Mouse (Mus musculus) MEL-GATA-1-ER (cell line): ENCODE data around the gene Catspere2.
"Not testable (repeated sequence)": the region's sequence is repeated elsewhere in the genome, so short reads cannot be mapped to it uniquely, and the experiment has no call there.

Experiments
- DNase-seq: peaks from one replicate; pipeline ENCODE4 v3.0.0-alpha.2; 2012; ENCODE audit warnings: low read depth; ENCODE audit errors: extremely low read depth

The Catspere2 gene

DNA sequence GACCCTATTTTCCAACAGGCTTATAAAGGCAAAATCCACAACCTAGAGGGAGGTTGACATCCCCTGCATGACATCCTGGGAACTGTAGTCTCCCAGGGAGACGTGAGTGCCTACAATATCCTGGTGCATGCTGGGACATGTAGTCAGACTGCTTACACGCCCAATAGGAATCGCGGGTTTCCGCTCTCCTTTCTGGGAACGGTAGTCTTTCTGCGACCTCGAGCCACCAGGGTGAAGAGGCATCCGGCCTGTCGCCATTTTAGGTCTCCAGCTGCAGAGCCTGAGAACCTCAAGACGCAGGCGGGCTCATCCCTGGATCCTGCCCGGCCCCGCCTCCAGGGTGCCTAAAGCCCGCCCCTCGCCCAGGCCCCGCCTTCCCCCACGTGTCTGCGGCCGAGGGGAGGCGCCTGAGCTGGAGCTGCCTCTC, at the start of gene Catspere2:
TSS of gene Catspere2 (plus strand) at position 400 of the 427 bp plus-strand sequence.
- peak; percentile 90 for DNase-seq

DNA sequence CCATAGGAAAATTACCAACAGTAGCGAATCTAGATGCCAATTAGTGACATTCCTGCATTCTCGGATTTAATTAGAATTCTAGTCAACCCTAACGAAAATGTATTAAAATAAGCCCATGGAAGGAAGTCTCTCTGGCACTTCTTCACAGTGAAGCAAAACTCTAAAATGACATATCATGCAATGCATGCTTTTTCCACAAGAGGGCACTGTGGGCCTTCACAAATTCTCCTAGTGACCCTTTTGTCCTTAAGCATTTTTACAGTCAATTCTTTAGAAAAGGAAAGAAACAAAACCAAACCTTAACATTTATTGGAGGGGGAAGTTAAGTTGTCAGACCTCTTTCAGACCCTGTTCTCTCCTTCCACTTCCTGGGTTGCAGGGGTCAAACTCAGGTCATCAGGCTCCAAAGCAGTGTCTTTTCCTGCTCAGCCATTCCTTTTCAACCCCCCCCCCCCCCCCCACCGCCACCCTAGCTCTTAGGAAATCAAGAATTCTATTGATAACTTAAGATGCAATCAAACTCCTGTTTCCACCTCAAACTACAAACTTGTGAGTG, 42.7 kb upstream of the Catspere2 start:
- DNase-seq = not testable (repeated sequence)

DNA sequence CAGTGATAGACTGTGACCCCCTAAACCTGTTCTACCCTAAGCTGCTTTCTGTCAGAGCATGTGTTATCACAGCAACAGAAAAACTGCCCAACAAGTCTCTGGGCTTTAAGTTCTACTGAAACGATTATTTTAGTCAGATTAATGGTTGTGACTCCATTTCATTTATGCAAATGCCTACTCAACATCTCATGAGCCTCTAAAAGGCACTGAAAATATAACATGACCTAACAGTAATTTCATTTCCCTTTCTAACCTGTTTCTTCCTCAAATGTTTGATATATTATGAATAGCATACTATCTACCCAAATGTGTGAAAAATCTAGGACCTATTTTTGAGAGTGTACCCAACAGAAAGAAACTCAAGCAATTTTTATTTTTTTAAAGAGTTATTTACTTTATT, 1.9 kb upstream of the Catspere2 start:
- no peak for DNase-seq

DNA sequence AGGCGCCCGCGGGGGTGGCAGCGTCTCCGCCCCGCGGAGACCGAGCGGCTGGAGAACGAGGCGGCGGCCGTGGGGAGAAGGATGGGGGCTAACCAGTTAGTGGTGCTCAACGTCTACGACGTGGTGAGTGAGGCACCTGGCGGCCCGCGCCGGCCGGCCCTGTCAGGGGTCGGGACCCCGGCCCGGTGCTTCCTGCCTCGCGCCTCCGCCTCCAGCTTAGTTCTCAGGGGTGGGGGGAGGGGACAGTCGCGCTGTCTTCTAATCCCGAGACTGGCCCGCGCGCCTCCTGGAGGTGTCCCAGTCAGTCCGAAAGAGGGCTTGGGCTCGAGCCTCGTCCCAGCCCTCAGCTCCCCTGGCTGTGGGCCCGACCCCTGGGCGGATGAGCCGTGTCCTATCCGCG, 359 bp downstream of the Catspere2 start:
- not testable (repeated sequence) for DNase-seq

DNA sequence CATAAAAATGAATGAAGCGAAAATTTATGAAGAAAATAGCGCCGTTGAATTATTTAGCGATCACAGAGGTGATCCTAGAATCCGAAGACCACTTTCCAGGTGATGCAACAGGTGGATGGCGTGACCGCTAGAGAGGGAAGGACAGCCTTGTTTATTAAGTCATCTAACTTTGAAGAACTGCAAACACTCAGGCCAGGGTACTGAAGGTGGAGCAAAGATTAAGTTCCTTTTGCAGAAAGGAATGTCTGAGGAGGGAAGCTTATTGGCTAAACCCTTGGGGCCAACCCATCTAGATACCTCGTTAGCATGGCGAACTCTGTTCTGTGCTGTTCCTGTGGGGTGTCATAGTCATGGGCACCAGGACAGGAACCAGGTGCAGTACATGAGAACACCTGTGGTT, 983 bp downstream of the Catspere2 start:
- DNase-seq = no peak

DNA sequence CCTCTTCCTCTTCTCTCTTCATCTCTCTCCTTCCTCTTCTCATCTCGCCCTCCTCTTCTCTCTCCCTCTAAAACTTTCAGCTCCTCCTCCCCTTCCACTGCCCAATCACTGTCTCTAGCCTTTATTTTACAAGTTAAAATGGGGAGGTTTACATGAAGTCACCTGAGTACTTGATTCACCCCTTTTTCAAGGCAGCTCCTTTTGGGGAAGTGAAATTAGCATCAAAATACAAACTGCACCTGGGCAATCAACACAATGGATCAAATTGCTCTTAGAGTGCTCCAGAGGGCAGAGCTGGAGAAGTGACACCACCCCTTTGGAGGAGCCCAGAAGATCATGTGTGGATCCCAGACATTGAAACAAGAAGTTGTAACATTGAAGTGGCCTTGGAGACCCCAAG, 4.3 kb downstream of the Catspere2 start:
- DNase-seq = not testable (repeated sequence)

DNA sequence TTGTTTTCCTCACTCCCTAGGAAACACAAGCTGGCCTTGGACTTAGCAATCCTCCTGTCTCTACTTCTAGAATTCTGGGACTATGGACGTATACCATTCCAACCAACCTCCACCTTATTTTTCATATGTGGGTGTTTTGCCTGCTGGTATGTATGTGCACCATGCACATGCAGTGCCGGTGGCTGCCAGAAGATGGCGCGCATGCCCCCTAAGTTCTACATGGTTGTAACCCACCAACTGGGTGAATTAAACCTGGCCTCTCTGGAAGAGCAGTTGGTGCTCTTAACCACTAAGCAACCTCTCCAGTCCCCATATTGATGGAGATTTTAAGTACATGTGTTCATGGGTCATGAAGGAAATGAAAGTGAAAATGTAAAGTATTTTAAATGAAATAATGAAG, 89.6 kb downstream of the Catspere2 start:
- DNase-seq = peak; percentile 18

DNA sequence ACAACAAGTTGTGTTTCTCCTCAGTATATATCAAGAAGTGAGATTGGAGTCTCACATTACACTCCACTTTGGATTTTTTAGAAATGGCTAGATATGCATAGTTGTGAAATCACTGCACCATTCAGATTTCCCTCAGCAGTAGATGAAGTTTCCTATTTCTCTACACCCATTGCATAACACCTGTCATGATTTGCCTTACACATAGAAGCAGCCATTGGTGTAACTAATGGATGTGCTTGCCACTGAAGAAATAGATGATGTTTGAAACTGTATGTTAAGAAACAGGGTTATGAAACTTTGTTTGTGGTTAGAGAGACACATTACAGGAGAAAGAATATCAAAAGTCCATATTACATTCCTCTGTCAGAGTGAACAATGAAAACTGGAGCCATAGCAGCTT, 114.6 kb downstream of the Catspere2 start:
- DNase-seq = not testable (repeated sequence)

DNA sequence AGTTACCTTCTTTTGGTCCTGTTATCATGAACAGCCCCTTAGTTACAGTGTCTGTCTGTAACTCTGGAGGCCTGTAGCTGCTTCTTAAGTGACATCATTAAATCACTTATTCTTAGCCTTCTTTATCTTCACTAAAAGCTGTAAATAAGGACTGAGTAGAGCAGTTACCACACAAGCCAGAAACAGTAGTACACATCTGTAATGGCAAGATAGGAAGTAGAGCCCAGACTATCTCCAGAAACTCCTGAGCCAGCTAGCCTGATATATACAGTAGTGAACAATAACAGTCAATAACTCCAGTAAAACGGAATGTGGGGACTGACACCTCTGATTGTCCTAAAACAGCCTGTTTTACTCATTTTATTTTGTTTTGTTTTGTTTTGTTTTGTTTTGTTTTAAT, 125.3 kb downstream of the Catspere2 start:
- not testable (repeated sequence) for DNase-seq

DNA sequence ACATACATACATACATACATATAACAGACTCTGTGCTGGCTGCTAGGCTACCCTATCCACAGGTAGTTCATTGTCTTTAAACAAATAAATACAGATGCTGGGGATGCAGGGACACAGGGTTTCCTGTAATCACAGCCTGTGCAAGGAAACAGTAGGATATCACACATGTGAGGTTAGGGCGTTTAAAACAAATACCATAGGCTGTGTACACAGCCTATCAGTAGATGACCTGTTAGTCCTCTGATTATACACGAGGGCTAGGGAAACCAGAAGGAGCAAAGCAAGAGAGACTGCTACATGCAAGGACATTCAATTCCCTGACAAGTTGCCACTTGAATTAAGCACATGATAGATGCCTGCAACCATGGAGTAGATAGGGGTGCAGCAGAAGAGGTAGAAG, 139.0 kb downstream of the Catspere2 start:
- not testable (repeated sequence) for DNase-seq

DNA sequence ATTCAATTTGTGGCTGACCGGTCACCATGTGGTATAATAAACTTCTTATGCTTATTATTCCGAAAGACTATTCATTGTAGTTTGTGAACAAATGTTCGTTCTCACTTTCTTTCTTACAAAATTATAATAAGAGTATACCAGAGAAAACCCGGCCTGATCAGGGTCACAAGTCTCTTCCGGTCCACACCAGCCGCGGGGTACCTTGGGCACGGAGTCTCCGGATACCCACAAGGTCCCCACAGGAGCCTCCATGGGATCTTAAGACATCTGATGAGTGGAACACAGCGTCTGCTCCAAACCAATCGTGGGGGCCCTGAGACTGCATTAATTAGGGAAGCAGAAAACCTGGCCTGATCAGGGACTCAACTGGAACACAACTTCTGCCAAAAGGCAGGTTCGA, 151.1 kb downstream of the Catspere2 start:
- DNase-seq = no peak

DNA sequence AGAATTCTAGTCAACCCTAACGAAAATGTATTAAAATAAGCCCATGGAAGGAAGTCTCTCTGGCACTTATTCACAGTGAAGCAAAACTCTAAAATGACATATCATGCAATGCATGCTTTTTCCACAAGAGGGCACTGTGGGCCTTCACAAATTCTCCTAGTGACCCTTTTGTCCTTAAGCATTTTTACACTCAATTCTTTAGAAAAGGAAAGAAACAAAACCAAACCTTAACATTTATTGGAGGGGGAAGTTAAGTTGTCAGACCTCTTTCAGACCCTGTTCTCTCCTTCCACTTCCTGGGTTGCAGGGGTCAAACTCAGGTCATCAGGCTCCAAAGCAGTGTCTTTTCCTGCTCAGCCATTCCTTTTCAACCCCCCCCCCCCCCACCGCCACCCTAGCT, 163.3 kb downstream of the Catspere2 start:
- peak; percentile 6 for DNase-seq

DNA sequence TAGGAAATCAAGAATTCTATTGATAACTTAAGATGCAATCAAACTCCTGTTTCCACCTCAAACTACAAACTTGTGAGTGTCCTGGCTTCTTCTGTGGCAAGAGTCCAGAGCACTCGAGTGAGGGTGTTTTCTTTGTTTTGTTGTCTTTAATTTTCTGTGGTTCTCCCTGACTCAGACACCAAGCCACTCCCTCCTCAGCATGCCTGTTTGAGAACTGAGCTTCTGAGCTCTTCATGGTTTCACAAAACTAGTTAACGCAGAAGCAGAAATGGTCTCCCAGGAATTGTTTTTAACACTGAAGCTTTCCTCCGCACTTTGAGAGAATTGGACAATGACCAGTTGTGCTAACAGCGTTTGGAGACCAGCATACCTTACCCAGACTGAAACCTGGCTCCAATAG, 163.7 kb downstream of the Catspere2 start:
- not testable (repeated sequence) for DNase-seq

DNA sequence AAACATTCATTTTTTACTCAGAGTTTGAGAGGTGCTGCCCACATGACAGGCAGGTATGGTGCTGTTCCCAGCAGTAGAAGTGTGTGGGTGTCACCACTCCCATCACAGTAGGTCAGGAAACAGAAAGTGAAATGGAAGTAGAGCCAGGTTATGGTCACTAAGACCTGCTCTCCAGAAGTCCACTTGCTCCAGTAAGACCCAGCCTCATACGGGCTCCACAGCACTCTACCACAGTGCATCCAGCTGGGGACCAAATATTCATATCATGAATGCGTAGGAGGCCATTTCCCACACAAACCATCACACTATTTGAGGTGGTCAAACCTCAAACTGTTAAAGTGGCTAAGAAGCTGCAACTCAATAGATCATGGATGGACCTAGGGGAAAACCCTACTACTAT, 199.0 kb downstream of the Catspere2 start:
- DNase-seq = no peak

DNA sequence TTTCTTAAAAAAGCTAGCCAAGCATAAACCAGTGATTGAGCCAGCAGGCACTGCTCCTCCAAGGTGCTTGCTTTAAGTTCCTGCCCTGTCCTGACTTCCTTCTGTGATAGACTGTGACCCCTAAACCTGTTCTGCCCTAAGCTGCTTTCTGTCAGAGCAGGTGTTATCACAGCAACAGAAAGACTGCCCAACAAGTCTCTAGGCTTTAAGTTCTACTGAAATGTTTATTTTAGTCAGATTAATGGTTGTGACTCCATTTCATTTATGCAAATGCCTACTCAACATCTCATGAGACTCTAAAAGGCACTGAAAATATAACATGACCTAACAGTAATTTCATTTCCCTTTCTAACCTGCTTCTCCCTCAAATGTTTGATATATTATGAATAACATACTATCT, 202.4 kb downstream of the Catspere2 start:
- no peak for DNase-seq

DNA sequence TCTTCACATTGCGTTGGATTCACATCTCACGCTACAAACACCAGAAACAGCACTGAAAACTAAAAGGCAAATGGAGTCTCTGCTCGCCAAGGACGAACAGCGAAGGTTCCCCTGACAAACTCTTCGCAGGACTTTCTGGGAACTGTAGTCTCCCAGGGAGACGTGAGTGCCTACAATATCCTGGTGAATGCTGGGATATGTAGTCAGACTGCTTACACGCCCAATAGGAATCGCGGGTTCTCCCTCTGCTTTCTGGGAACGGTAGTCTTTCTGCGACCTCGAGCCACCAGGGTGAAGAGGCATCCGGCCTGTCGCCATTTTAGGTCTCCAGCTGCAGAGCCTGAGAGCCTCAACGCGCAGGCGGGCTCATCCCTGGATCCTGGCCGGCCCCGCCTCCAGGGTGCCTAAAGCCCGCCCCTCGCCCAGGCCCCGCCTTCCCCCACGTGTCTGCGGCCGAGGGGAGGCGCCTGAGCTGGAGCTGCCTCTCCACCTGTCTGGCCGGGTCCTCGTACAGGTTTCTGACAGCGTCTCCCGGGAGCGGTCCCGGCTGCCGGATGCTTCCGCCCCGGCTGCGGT, 204.1 kb downstream of the Catspere2 start, which contains the start of gene Desi2:
TSS of gene Desi2 (plus strand) at position 202 of the 576 bp plus-strand sequence.
- peak; percentile 97 for DNase-seq

DNA sequence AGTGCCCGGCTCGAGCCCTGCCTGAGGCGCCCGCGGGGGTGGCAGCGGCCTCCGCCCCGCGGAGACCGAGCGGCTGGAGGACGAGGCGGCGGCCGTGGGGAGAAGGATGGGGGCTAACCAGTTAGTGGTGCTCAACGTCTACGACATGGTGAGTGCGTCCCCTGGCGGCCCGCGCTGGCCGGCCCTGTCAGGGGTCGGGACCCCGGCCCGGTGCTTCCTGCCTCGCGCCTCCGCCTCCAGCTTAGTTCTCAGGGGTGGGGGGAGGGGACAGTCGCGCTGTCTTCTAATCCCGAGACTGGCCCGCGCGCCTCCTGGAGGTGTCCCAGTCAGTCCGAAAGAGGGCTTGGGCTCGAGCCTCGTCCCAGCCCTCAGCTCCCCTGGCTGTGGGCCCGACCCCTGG, 204.6 kb downstream of the Catspere2 start:
- DNase-seq = not testable (repeated sequence)

DNA sequence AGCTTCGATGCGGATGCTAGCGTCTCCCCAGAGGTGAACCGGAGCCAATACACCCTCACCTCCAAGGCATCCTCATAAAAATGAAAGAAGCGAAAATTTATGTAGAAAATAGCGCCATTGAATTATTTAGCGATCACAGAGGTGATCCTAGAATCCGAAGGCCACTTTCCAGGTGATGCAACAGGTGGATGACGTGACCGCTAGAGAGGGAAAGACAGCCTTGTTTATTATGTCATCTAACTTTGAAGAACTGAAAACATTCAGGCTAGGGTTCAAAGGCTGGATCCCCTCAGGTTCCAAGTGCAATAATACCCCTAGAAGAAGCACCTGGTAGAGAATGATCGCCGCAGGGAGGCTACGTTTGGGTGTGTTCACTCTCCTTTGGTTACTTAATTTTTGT, 205.2 kb downstream of the Catspere2 start:
- DNase-seq = no peak

DNA sequence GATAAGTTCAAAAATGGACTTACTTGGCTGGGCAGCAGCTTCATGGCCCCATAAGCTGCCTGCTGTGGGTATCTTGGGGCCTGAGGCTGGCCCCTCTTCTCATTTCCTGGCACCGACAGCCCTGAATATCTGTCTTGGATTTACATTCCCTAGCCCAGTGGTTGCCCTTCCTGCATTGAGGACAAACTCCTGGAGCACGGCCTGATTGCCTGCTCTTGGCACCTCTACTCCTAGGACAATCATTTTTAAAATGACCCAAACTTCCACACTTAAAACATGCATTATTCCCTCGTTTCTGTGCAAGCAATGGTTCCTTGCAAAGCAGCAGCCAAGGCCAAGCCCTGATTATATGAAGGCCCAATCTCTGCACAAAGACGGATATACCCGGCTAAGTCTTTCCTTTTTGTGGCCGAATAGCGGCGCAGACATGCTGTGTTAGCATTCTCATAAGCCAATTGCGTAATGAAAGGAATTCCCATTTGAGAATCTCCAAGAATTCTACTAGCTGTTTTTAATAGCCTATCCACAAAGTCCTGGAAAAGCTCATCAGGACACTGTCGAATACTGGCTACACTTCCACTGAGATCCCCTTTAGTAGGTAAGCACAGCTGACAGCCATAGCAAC, 222.6 kb downstream of the Catspere2 start:
- no peak for DNase-seq

DNA sequence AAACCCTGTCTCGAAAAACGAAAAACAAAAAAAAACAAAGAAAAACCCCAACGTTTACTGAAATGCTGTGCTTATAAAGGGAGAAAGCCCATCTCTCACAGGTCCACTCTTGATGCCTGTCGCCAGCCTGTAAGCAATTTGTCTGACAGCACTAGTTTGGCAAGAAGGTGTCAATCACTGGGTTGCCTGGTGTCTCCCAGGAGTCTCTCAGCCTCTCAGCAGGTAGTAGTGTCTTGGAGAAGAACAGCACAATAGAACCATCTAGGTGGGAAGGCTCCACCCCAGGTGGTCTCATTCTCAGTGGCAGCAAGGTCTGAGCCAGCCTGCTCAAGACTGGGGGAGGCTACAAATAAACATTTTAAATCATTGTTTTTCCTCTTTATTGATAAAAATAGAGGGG, 224.6 kb downstream of the Catspere2 start:
- DNase-seq = not testable (repeated sequence)

DNA sequence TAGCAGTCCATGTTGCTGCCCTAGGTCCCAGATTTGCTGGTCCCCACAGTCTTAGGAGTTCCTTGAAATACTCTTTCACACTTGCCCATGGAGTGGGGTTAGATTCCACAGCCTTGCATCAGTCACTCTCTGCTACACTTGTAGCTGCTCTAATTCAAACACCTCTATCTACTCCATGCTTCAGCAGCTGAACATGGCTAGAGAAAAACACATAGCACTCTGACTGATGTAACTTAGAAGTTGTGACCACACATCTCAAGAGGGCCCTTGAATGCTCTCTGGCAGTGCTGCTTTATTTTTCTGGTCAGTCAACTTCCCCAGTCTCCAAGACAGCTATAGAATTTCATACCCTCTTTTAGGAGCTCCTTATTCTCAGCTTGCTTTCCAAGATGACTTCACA, 226.7 kb downstream of the Catspere2 start:
- no peak for DNase-seq

DNA sequence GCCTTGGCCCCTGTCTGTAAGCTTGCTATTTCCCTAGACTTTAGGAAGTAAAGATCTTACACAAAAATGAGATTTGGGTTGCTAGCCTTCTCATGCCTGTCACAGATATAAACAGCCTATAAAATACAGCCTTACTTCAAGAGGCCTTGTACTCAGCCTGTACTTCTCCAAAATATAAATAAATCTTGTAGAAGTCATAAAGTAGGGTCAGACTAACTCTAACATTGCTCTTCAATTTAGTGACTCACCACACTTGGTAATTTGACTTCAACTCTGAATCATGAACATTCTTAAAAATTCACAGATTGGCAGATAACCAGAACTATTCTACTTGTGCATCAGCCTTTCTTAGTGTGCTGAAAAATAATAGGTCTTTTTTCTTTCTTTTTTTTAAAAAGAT, 233.9 kb downstream of the Catspere2 start:
- DNase-seq = no peak

DNA sequence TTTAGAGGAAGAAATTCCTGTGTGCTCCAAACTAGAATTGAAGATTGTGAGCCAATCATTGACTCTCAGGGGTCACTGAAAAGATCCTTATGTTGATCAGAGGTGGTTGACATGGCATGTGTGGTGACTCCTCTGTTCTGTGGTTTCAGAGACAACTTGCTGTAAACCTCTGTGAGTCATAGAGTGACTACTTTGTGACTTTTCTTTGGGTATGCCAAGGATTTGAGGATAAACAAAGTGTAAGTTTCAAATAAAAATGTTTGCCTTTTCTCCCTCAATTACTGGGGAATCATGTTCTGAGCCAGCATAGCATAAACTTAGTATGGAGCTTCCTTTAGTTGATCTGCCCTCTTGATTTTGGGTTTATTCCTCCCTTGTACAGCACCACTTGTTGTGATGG, 235.1 kb downstream of the Catspere2 start:
- no peak for DNase-seq
